Mouse (Mus musculus): ENCODE results near the gene Ndufab1. TPM values are rescaled to one million over a fixed set of nuclear protein-coding genes. Genes with fewer than 3 reads are reported as not detected.
"Not testable (repeated sequence)": the region's sequence is repeated elsewhere in the genome, so short reads cannot be mapped to it uniquely, and the experiment has no call there.

The Ndufab1 gene
- polyA plus RNA-seq, 1 experiment from 2014 or later: 632 TPM

DNA sequence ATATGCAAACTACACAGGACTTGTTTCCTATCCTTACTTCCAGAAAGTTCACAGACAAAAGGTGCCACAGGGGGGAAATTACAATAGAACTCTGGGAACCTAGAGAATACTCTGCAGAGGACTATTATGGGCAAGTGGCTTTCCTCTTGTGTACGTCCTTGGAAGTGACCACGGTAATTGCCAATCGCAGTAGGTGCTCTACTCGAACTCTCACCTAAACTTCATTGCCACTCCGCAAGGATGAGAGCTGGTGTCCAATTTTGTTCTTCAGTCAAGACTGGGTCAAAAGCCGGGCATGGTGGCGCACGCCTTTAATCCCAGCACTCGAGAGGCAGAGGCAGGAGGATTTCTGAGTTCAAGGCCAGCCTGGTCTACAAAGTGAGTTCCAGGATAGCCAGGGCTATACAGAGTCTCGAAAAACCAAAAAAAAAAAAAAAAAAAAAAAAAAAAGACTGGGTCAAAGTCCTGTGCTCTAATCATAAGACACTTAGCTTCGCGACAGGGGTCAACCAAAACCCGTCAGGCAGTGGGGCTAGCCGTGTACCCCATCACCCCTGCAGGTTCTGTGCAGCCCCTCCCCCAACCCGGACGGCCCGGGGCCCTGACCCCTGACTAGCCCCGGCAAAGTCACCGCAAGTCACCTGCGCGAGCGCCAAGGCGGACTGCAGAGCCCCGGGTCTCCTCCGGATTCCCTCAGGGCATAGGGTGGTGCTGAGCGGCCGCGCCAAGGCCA, 506 bp downstream of the Ndufab1 start:
- WGBS: 6% methylated on average over 28 of the region's 28 CpGs

DNA sequence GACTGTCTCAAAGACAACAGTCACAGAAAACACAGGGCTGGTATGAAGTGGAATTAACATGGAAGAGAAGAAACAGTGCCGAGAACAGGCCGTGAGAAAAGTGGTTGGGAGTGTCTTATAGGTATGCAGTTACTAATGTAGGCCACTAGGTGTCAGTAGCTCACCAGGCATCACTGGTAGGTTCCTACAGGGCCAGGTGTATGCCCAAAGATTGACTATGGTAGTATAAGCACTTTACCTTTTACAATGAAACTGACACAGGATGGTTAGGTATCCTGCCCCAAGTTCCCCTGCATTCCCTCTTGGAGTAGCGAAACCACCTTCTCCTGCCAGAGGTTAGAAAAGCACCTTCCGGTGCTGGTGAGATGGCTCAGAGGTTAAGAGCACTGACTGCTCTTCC, 2.5 kb downstream of the Ndufab1 start:
- Histone ChIP-seq H3K27me3 (no peaks in the 10 kb centered on the region), H3K4me2 (replicated peaks) (no peak overlapping the region), H3K36me3 (peaks cover 44% of the 10 kb centered on the region), H3K4me1 (peaks cover 14% of the 10 kb centered on the region), H3K9me3 (no peaks in the 10 kb centered on the region), H3K4me3 (no peak overlapping the region), H3K9ac (replicated peaks) (no peak overlapping the region), H3K27ac (replicated peaks) (no peak overlapping the region)
- WGBS: 68% methylated on average over 4 of the region's 4 CpGs
- ATAC-seq (ENCODE audit: low FRiP score, low read depth): no peak

More for the DNA sequence above, 506 bp downstream of the Ndufab1 start:
- Histone ChIP-seq H3K4me3 (peak overlapping the region; percentile 77), H3K9ac (replicated peaks) (peak overlapping the region; percentile 87), H3K4me2 (replicated peaks) (peak overlapping the region; percentile 64), H3K36me3 (peaks cover 24% of the 10 kb centered on the region), H3K27ac (replicated peaks) (peak overlapping the region; percentile 49; the same call in 1 of the 2 replicates), H3K4me1 (peaks cover 14% of the 10 kb centered on the region)
- ATAC-seq (ENCODE audit: low FRiP score, low read depth): peak; percentile 79
- not testable (repeated sequence) for H3K27me3 ChIP-seq, H3K9me3 ChIP-seq

DNA sequence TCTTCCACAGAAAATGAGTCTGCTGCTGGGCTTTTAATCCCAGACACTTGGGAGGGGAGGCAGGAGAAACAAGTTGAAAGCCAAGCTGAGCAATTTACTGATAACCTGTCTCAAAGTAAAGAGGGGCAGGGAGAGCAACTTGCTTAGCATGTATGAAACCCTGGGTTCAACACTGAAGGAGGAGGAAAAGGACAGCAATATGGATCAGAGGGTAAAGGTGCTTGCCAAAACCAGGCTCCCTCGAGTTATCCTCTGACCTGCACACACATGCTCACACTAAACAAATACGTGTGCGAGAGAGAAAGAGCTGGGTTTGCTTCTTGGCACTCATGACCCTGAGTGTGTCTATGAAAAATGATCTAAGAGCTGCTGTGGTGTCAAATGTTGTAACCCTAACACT, 3.7 kb downstream of the Ndufab1 start:
- WGBS: 96% methylated on average over 3 of the region's 3 CpGs

GRCm38 (mm10) chr7:122094564-122095330, 6.9 kb downstream of the Ndufab1 start:
- Histone ChIP-seq H3K9me3 (no peaks in the 10 kb centered on the region), H3K27ac (replicated peaks) (no peak overlapping the region), H3K4me3 (no peak overlapping the region), H3K9ac (replicated peaks) (no peak overlapping the region), H3K4me1 (0 out of 2 replicates have a peak, but pooled peaks cover under 1% of the 10 kb centered on the region), H3K4me2 (replicated peaks) (no peak overlapping the region), H3K27me3 (no peaks in the 10 kb centered on the region), H3K36me3 (peaks cover 80% of the 10 kb centered on the region)
- WGBS: 94% methylated on average over 2 of the region's 2 CpGs
- no peak for ATAC-seq (ENCODE audit: low FRiP score, low read depth)

More for the DNA sequence above, 3.7 kb downstream of the Ndufab1 start:
- Histone ChIP-seq H3K9ac (replicated peaks) (no peak overlapping the region), H3K4me2 (replicated peaks) (no peak overlapping the region), H3K27me3 (no peaks in the 10 kb centered on the region), H3K36me3 (peaks cover 53% of the 10 kb centered on the region), H3K9me3 (no peaks in the 10 kb centered on the region), H3K4me1 (peaks cover 14% of the 10 kb centered on the region), H3K27ac (replicated peaks) (no peak overlapping the region), H3K4me3 (no peak overlapping the region)
- ATAC-seq (ENCODE audit: low FRiP score, low read depth): no peak

DNA sequence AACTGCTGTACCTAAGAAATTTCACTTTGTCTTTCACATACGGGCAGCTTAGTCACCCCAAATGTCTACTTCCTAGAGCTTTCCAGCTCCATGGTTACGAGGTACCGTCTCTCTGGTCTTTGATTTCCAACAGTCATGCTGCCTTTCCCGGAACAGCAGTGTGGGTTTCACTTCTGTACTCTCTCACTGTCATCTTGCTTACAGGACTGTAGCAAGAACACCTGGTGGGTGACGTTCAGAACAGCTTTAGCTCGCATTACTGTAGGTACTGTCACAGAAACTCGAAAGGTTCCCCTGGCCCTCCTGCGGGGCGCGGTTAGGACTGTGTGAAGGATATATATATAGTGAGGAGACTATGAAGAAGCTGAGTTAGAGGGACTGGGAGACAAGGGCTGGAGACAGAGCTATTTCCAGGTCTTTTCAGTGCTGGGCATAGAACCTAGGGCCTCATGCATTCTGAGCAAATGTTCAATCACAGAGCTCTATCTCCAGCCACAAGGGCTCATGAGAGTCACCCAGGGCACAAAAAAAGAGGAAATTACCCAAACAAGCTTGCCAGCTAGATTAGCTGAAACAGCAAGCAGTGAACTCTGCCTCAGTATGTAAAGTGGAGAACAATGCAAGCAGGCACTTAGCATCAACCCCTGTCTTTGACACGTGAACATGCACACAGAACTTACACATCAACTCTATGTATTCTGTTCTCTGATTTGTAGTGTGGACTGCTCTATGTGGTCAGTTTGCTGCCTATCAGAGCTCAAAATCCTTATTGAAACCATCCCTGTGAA, 14.3 kb downstream of the Ndufab1 start:
- no peaks in the 10 kb centered on the region for H3K4me1 ChIP-seq
- WGBS: 93% methylated on average over 11 of the region's 11 CpGs
- peaks cover 63% of the 10 kb centered on the region for H3K36me3 ChIP-seq
- H3K9me3 ChIP-seq: no peaks in the 10 kb centered on the region
- no peak overlapping the region for H3K4me3 ChIP-seq
- no peak overlapping the region for H3K4me2 ChIP-seq (replicated peaks)
- no peak overlapping the region for H3K9ac ChIP-seq (replicated peaks)
- no peaks in the 10 kb centered on the region for H3K27me3 ChIP-seq
- H3K27ac ChIP-seq (replicated peaks): no peak overlapping the region
- no peak for ATAC-seq (ENCODE audit: low FRiP score, low read depth)

DNA sequence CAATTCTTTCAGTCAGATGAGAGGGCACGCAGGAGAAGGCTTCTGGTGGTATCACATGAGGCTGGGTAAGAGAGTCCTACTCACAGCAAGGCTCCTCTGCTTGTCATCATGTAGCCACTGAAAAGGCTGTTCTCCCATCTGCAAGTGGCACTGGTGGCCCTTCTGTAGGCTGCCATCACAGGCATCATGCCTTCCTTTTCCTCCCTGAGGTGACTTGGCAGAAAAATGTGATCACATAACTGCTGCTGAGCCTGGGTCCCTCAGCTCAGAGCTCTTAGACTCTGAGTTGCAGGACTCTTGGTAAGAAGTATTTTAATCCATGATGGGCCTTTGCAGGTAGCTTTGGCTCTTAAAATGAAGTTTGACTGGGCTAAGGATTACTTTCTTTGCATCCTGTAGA, 20.6 kb downstream of the Ndufab1 start:
- no peaks in the 10 kb centered on the region for H3K9me3 ChIP-seq
- no peaks in the 10 kb centered on the region for H3K4me1 ChIP-seq
- 96% methylated on average over 1 of the region's 1 CpGs for WGBS
- H3K9ac ChIP-seq (replicated peaks): no peak overlapping the region
- H3K27ac ChIP-seq (replicated peaks): no peak overlapping the region
- H3K27me3 ChIP-seq: no peaks in the 10 kb centered on the region
- ATAC-seq (ENCODE audit: low FRiP score, low read depth): no peak
- H3K36me3 ChIP-seq: peaks cover 64% of the 10 kb centered on the region
- no peak overlapping the region for H3K4me2 ChIP-seq (replicated peaks)
- H3K4me3 ChIP-seq: no peak overlapping the region

DNA sequence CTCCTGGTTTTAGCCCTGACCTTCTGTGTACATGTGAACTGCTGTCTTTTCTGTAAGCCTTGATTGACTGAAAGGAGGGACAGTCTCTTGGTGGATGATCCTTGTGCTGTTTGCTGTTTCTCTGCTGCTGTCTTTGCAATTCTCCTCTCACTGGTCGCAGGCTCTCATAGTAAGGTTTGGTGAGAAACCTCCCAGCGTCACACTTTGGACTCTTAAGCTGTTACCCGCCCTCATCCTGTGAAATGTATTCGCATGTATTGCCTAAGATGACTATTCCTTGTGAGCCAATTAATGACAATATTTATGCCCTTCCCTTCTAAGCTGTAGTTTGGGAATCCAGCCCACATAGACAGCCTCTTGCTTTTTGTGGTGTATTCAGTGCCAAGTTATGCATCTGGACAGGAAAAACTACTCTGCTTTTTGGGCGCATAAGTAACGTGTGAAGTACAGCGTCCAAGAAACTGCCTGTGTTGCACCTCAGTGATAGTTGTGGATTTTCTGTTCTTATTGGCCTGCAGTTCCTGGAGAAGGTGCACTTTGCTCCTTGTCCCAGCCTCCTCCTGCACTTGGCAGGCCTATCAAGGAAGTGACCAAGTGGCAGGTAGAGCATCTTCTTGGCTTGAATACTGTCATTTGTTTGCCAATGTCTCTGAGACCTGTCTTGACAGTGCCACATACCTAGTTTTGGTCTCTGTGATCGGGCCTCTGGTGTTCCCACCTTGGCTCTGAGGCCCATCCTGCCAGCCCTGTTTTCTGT, 21.7 kb downstream of the Ndufab1 start:
- Histone ChIP-seq H3K9me3 (no peaks in the 10 kb centered on the region), H3K9ac (replicated peaks) (no peak overlapping the region), H3K27ac (replicated peaks) (no peak overlapping the region), H3K4me3 (no peak overlapping the region), H3K36me3 (peaks cover 71% of the 10 kb centered on the region), H3K4me2 (replicated peaks) (no peak overlapping the region), H3K27me3 (no peaks in the 10 kb centered on the region), H3K4me1 (no peaks in the 10 kb centered on the region)
- no peak for ATAC-seq (ENCODE audit: low FRiP score, low read depth)
- 96% methylated on average over 8 of the region's 8 CpGs for WGBS

GRCm38 (mm10) chr7:122074374-122074773, 27.3 kb downstream of the Ndufab1 start:
- Histone ChIP-seq H3K36me3 (peaks cover 92% of the 10 kb centered on the region), H3K4me1 (peaks cover 3% of the 10 kb centered on the region), H3K9ac (replicated peaks) (no peak overlapping the region), H3K4me3 (no peak overlapping the region), H3K4me2 (replicated peaks) (no peak overlapping the region), H3K27me3 (no peaks in the 10 kb centered on the region), H3K9me3 (no peaks in the 10 kb centered on the region), H3K27ac (replicated peaks) (no peak overlapping the region)
- ATAC-seq (ENCODE audit: low FRiP score, low read depth): no peak
- WGBS: 88% methylated on average over 3 of the region's 3 CpGs

- no peak for ATAC-seq (ENCODE audit: low FRiP score, low read depth)
- peak overlapping the region; percentile 93 for H3K27ac ChIP-seq (replicated peaks)
- 2% methylated on average over 56 of the region's 58 CpGs for WGBS
Measured at GRCm38 (mm10) chr7:122067517-122068381, 33.9 kb downstream of the Ndufab1 start.

DNA sequence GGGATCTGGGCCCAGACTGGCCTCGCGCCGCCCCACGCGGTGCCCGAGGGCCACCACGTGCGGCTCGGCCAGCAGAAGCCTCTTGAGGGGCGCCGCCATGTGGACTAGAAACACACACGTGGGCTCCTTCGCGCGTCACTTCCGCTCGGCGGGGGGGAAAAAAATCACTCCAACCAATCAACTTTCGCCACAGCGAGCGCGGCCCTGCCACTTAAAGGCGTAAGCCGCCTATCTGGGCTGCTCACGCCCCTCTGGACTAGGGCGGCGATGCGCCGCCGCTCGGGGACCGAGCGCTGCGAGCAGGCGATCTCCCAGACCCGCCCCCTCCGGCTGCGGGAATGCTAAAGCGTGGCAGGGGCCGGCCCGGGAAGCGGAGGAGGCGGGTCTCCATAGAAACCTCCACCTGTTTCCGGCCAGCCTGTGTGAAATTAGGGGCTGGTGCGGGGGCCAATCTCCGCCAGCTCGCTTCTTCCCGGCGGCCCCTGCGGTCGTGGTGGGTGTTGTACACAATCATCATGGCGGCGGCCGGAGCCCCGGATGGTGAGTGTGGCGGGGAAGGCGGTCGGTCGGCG, 34.7 kb downstream of the Ndufab1 start, which contains the start of the genes Ubfd1 and Ears2:
Ubfd1 (plus strand) TSS at position 231 of the 572 bp plus-strand sequence.
Ears2 (minus strand) TSS at position 319 of the 572 bp plus-strand sequence.
- Histone ChIP-seq H3K4me3 (peak within 1 kb of the TSS; percentile 82), H3K9me3 (no peaks in the 10 kb centered on the region), H3K4me2 (replicated peaks) (peak within 1 kb of the TSS; percentile 88), H3K9ac (replicated peaks) (peak within 1 kb of the TSS; percentile 89), H3K27me3 (no peaks in the 10 kb centered on the region), H3K27ac (replicated peaks) (peak within 1 kb of the TSS; percentile 93), H3K4me1 (peaks cover 29% of the 10 kb centered on the region), H3K36me3 (peaks cover 38% of the 10 kb centered on the region)
- WGBS: under 1% methylated on average over 52 of the region's 60 CpGs
- ATAC-seq (ENCODE audit: low FRiP score, low read depth): peak; percentile 99

More at GRCm38 (mm10) chr7:122067517-122068381, 33.9 kb downstream of the Ndufab1 start:
- Histone ChIP-seq H3K9me3 (no peaks in the 10 kb centered on the region), H3K4me2 (replicated peaks) (peak overlapping the region; percentile 88), H3K4me1 (peaks cover 29% of the 10 kb centered on the region), H3K27me3 (no peaks in the 10 kb centered on the region), H3K36me3 (peaks cover 38% of the 10 kb centered on the region), H3K9ac (replicated peaks) (peak overlapping the region; percentile 89), H3K4me3 (peak overlapping the region; percentile 82)

Measured in midbrain, embryonic 12.5 days (tissue).